Mouse (Mus musculus) ovary, adult 18-20 months (tissue): ENCODE results near the gene Crtc1.

Experiments used
- DNase-seq: peaks from one replicate; pipeline ENCODE4 v3.0.0; 2022; ENCODE audit warnings: low spot score, mixed read lengths

Crtc1 gene

DNA sequence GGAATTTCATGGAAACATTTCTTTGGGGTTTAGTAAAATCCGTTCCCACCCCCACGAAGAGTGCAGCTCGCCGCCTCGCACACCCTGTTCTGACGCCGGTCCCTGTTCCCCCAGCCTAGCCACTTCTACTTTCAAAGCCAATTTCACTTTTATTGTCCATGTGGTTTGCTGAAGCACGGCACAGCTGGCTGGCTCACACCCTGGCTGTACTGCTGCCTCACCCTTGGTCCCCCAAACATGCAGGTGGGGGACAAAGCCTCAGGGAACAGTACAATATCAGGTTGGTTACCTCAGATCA lies 23.1 kb upstream of the Crtc1 start:
- no peak for DNase-seq

DNA sequence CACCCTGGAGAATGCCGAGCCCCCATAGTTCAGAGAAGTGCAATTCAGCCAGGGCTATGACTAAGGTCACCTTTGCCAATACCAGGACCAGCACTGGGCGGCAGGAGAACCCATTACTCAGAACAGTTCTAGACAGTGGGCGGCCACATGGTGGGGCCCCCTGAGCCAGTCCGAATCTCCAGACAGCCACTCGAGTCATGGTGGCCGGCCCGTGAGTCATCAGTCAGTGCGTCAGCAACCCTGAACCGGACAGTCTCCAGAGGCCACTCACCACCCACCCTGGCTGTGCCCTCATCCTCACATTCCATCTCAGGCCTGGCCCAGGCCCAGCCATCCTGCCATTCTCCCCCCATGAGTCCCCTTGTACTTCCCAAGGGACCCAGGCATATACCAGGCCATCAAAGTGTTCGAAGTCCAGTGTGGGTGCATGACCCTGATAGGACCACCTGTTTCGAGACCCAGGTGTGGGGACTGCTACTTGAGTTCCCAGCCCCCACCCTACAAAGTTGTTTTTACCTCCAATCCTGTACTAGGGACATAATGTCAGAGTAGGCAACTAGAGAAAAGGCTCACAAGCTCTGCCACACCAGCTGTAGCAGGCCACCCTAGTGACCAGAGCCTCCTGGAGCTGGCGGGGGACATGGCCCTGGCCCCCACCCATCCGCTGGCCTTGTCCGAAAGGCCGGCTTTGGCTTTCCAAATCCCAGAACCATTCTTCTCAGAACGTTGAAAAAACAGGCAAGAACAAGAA lies 22.6 kb upstream of the Crtc1 start:
- DNase-seq = no peak

DNA sequence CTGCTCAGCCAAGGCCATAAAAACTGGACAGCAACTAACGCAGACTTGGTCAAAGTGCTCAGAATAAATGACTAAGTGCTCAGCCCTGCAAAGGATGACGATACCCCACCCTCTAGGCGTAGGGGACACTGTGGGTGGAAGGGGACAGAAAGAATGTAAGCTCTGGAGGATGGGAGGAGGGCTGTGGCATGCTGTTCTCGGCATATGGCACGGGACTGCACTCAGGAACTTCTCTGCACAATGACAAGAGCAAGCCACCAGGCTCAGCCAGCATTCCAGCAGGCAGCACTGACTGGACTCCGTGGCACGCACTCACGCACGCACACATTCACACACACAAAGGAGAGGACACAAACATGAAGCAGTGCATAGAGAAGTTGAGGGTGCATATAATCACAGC lies 21.2 kb upstream of the Crtc1 start:
- DNase-seq = no peak

DNA sequence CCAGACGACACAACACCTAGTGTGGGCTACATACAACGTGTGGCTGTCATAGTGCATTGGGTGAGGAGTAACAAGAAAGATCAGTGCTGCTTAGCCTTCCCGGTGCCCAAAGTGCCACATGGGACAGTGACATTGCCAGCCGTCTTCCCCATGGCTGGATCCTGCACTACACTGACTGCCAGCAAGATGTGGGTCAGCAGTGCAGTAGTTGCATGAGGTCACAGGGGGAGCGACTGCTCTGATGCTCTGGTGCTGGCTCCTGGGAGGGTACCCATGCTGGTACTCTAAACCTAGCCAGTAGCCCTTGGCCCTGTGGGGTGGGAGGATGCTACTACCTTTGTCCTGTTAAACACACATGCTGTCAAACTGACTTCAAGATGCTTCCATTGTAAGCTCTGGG lies 20.8 kb upstream of the Crtc1 start:
- DNase-seq = no peak

DNA sequence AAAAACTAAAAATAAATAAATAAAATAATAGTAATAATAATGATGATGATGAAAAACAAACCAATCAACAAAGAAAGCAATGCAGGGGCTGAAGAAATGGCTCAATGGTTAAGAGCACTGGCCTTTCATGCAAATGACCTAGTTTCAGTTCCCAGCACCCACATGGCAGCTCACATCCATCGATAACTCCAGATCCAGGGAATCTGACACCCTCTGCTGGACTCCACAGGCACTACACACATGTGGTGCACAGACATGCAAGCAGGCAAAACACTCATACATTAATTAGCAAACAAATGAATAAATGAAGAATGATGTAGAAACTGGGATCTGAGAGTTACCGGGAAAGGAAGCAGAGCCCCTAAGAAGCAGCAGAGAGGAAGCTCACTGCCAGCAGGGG lies 20.3 kb upstream of the Crtc1 start:
- DNase-seq = no peak

DNA sequence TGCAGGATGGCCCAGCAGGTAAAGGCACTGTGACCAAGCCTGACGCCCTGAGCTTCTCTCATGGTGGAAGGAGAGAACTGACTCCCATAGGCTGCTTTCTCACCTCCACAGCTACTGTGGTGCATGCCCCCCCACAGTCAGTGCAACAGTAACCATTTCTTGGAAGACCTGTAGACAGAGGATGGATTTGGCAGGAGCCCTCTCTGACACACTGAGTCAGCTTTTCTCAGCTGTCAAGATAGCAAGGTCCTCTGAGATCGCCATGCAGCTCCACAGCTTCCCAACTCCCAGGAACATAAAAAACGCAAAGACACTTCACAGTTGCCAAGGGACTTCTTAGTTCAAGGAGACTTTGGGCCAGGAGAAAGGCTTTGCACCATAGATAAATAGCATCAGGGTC lies 19.1 kb upstream of the Crtc1 start:
- DNase-seq = no peak

DNA sequence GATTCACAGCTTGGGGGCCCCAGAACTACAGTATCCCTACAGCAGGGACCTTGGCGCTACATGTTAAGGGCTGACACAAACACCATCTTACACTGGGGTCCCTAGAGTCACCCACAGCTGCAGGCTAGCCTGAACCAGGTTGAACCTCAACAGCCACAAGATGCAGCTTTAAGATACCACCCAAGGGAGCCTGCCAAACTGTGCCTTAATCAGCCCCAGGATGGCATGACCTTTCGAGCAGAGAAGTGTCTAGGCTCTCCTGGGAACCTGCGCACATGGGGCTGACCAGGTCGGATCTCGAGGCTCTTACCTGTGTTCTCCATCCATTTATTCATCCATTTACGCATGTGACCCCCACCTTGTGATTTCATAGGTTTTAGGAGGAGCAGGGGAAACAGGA lies 18.5 kb upstream of the Crtc1 start:
- no peak for DNase-seq

DNA sequence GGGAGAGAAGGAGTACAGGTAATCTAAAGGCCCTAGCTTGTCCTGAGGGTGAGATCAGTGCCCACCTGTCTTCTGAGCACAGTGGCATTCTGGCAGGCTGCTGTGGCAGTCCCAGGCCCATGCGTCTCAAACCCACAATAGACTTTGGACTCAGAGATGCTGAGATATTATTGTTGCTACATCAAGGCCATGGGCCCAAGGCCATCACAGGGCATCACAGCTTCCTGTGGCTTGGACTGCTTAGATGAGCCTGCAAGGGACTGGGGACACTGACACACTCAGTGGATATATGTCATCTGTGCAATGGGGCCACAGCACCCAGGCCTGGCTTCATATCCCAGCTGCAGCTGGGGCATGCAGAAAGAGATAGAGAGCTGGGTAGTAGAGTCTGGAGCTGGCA lies 17.6 kb upstream of the Crtc1 start:
- peak; percentile 48 for DNase-seq

DNA sequence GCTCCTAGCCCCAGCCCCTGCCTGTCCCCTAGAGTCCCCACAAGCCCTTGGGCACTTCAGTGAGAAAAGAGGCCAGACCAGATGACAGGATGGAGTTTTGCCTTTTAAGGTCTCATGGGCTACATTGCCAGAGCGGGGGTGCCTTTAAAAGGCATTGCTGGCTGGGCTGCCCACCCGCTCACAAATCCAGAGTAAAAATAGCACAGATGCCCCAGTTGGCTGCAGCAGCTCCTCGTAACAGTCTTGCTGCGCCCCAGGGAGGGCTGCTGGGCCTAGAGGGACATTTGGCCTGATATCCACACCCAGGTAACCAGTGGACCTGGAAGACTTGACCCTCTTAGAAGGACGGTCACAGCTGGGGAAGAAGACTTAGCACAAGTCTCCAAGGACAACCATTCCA lies 14.5 kb upstream of the Crtc1 start:
- DNase-seq = no peak

DNA sequence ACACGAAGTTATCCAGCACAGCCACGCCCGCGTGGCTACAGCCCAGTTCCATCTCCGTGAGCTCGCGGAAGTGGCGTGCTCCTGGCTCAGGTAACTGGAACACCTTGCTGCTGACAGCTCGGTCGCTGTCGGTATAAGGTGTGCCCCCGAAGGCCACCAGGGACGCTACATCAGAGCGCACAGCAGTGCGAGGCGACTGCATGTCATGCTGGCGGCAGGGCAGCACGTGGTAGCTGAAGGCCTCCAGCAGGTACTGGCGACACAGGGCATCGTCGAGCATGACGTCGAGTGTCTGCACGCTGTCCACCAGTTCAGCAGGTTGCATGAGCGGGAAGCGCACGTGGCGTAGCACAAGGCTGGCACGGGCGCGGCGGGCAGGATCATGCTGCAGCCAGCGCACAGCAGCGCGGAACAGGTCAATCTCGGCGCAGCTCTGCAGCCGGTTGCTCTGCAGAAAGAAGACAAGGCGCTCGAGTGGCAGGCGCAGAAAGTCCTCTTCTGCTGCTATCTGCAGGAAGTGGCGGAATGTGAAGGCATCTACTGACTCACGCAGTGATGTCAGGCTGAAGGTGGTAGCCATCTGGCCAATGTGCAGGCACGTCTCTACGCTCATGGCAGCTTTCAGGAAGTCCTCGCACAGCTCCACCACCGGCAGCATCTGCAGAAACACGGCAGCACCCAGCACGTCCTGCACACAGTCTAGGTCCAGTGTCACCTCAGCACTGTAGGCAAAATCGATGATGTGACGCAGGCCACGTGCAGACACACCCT lies 13.0 kb upstream of the Crtc1 start:
- no peak for DNase-seq

DNA sequence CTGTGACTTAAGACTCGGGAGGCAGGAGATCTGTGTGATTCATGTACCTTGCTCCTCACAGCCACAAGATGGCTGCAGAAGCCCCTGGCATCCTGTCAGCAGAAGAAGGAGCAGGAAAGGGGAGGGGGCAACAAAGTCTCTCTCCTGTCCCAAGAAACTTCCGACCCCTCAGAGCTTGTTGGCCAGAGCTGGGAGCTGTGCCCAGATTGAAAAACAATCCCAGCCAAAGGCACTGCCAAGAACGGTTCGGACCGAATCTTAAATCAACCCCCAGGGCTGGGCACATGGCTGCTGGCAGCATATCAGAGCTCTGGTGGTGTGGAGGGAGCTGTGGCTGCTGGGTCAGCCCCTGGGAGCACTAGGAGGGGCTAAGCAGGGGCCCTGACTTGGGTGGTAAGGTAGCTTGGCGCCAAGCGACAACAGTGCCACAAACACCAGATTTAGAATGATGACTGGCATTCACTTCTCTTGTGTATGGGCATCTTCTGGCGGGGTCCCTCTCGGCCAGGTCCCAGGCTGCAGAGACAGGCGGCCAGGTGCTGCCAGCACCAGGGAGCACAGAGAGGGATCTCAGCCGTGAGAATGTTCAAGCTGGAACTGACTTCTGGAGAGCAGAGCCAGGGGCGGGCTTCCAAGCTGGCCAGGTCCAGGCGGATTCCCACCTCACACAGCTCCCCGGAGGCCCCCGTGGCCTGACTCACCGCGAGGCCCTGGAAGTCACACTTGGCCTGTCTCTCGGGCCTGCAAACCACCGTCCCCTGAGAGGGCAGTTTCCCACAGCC lies 8.5 kb upstream of the Crtc1 start:
- DNase-seq = no peak

DNA sequence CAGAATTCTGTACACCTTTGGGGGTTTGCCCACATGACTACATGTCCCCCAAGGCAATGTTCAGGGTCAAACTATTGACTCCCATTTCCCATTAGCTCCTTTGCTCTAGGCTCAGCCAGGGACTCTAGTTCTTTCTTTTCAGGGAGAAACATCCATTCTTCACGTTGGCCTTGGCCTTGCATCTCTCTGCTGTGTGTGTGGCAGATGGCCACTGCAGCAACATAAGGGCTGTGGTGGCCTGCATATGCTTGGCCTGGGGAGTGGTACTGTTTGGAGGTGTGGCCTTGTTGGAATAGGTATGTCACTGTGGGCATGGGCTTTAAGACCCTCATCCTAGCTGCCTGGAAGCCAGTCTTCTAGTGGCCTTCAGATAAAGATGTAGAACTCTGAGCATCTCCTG lies 6.6 kb upstream of the Crtc1 start:
- DNase-seq = no peak

DNA sequence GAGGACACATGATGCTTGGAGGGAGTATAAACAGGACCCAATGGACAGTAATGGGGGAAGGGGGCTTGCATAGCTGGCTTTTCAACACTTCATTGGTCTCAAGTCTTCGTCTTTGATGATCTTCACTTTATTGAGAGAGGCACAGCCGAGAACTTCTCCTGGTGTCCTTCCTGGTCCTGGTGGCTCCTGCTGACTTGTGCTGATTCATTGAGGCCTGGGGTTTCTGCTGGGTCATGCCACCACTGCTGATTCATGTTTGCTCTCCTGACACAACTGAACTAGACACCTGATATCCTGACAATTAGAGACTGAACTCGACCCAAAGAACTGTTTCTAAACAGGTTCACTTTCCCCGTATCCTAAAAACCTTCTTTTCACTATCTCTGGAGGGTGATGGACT lies 3.9 kb upstream of the Crtc1 start:
- DNase-seq = no peak

DNA sequence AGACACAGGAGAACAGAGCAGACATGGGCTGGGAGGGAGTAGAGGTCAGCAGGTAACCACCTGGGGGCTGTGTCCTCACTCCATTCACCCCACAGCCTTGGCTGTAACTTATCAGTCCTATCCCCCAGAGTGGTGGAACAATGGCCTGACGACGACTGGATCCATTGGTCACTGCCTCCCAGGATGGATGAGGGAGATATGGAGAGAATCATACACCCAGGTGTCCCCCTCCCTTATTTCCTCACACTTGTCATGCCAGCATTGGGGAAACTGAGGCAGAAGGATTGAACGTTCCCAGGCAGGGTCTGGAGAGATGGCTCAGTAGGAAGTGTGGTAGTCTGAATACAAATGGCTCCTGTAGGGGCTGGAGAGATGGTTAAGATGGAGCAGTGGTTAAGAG lies 2.2 kb upstream of the Crtc1 start:
- DNase-seq = no peak

DNA sequence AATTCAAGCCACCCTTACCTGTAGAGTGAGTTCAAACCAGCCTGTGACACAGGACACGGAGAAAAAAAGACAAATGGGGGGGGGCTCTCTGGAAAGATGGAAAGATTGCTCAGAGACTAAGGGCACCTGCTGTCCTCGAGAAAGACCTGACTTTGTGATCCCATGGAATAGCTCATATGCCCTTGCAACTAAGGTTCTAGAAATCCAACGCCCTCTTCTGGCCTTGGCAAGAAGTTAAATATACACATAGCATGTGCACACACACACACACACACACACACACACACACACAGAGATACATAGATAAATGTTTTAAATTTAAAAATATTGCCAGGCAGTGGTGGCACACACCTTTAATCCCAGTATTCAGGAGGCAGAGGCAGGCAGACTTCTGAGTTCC lies 867 bp upstream of the Crtc1 start:
- DNase-seq = no peak

DNA sequence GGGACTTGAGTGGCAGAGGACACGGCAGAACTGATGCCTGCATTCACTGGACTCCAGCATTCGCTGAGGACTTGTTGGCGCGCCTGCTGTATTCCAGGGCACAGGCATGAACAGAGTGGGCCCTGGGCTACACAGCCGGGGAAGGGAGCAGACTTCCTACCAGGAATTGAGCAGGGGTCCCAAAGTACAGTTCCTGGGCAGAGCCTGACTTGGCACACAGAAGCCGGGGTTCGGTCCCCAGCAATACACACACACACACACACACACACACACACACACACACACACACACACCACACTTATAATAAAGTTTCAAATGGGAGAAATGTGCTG lies 435 bp upstream of the Crtc1 start:
- no peak for DNase-seq

DNA sequence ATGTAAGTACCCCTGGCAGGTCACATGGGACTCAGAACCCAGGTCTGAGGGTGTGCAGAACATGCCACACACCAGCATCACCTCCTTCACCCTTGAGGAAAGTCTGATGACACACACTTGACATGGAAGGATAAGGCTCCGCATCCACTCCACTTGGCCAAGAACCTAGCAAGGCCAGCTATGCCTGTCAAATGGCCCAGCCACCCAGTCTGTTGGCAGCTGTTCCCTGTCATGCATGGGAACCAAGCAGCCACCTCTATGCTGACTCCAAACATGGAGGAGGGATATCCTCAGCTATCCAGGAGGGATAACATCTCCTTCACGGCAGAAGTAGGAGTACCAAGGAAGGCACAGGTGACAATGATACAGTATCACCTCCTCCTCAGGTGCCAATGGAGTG lies 956 bp downstream of the Crtc1 start:
- DNase-seq = no peak

DNA sequence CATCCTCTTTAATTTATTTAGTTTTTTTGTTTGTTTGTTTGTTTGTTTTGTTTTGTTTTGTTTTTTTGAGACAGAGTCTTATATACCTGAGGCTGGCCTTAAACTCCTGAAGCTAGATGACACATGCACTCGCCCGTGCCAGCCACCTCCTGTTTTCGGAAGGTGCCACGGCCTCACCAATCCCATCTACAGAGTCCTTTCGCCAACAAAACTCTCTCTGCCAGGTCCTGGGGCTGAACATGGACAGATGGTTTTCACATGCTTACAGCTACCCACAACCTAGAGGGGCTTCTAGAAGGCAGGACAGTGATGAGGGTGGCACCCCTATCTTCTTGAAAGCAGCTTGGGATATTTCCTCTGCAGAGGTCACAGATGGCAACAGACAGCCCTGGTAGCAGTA lies 4.2 kb downstream of the Crtc1 start:
- no peak for DNase-seq

DNA sequence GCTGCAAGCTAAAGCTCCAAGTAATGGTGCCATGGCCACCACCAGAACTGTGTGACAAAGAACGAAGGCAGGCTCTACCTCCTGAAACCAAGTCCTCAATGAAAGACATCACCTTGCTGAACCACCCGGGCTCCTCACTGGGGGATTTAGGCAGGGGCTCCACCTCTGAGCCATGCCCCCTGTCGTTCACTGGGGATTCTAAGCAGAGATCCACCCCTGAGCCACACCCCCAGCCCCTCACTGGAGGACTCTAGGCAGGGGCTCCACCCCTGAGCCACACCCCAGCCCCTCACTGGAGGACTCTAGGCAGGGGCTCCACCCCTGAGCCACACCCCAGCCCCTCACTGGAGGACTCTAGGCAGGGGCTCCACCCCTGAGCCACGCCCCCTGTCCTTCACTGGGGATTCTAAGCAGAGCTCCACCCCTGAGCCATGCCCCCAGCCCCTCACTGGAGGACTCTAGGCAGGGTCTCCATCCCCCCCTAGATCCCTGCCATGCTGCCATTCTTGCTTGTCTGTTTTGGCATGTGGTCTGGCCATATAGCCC lies 6.3 kb downstream of the Crtc1 start:
- DNase-seq = no peak

DNA sequence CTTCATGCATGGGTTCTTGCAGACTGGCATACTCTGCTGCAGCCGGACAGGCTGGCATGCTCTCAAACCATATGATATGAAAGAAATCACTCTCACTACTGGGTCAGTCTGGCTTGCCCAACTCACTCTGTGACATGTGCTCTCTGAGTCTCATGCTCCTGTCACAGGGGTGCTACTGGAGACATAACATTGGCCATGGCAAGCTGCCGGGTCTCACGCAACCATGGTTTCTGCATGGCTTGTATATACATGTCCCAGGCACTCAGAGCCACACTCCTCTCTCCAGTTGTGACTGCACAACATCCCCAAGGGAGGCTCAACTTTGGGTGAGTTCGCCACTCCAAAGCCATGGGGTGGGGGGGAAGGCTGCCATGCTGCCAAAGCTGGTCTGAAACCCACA lies 8.2 kb downstream of the Crtc1 start:
- DNase-seq = no peak

DNA sequence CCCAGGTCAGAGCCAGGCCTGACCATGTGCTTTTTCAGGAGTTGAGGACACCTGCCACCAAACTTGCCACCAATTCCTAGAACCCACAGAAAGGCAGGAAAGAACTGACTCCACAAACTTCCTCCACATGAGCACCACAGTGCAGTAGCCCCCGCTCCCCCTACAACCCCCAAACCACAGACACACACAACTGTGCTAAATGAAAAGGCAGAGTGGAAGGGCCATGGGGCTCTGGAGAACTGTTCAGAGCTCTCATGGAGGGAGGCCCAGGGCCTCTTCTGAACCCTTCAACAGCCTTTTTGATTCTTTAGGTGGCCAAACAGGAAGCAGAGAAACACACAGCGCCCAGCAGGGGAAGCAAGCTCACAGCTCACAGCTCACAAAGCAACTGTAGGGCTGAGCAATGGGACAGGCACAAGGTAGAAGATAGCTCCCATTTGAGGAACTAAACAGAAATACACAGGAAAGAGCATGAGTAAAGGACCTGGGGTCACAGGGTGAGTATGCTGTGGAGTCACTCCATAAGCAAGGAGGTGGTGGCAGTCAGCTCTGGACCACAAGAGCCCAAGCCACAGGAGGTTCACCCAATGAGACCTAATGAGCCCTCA lies 13.0 kb downstream of the Crtc1 start:
- DNase-seq = no peak

DNA sequence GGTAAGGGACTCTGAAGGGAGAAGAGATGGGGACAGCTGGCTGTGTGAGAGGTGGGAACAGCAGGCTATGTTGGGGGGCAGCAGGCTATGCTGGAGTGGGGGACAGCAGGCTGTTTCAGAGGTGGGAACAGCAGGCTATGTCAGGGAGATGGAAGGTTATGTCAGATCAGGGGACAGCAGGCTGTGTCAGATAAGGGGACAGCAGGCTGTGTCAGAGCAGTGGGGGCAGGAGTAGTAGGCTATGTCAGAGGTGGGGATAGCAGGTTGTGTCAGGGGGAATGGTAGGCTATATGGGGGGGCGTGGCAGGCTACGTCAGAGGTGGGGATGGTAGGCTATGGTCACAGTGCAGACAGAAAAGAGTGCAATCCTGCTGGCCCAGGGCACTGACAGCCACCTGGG lies 16.7 kb downstream of the Crtc1 start:
- no peak for DNase-seq
